Mouse (Mus musculus) heart, postnatal 25 days (tissue): ENCODE measurements around the gene D730048I06Rik. TPM values are rescaled to one million over a fixed set of nuclear protein-coding genes. Genes with fewer than 3 reads are reported as not detected.
"Not testable (repeated sequence)": the region's sequence is repeated elsewhere in the genome, so short reads cannot be mapped to it uniquely, and the experiment has no call there.

Experiments used
- DNase-seq: peaks from one replicate; pipeline ENCODE4 v3.0.0; 2022; ENCODE audit warnings: low spot score
- intact Hi-C: fragments of 180-260 bp; cut with DNase I; formaldehyde crosslinking; loops from one replicate; pipeline ENCODE4 v1.15.1; 2025
- total RNA-seq, 2 experiments: library from RNA; stranded (reverse); gene quantifications; 2 replicates each; pipeline ENCODE4 v1.2.3; 2021

D730048I06Rik gene
- total RNA-seq, result not detected

GRCm38 (mm10) chr9:35790001-35790400, at the start of gene D730048I06Rik, which contains the start of gene Gm27235:
Gene D730048I06Rik, minus strand, starts transcription at chr9:35790112.
Gene Gm27235, minus strand, starts transcription at chr9:35790101.
- no peak for DNase-seq
- intact Hi-C loops, result no loop called here

DNA sequence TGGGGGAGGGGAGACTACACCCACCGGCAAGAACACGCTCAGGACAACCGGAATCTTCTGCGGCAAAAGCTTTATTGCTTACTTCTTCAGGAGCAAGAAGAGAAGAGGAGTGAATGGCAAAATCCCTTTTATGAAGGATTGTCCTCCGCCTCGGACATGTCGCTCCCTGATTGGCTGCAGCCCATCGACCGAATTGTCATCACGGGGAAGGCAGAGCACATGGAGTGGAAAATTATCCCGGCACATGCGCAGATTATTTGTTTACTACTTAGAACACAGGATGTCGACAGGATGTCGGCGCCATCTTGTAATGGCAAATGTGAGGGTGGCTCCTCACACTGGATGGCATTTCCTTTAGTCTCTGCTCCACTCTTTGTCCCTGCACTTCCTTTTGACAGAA, 28.0 kb upstream of the D730048I06Rik start:
- DNase-seq, intact Hi-C loops: not testable (repeated sequence)

DNA sequence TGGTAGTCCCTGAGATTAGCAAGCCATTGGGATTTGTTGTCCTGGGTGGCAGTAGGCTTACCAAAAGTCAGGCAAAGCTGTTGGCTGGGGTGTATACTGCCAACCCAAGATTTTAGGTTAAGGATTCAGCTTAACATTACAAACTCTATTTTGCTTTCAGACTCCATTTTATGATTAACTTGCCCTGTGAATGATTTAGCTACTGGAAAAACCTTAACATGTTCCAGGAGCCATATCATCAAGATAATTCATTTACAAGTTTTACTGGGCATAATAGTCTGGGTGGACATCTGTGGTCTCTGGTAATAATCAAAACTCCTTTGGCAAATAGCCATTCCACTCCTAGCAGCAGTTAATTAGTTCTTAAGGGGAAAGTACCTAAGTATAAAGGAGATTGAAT, 8.2 kb upstream of the D730048I06Rik start:
- no peak for DNase-seq
- intact Hi-C loops, result no loop called here

DNA sequence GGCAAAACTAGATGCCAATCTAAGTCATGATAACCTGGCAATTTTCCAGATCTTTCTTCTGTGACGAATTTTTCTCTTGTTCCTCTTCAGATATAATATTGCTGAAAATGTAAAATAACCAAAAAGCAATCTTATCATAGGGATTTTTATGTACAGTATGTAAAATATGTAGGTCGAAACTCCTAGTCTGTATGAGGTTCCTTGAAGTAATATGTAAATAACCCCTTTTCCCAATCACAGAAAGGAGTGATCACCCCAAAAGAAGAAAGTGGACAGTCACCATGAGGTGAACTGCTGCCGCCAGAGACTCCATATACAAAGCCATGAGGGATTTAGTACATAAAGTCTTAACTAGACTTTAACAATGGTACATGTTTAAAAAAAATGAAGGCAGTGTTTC, 11.9 kb downstream of the D730048I06Rik start, which contains the start of gene Gm17727:
Gm17727 (minus strand) TSS at position 101 of the 400 bp plus-strand sequence.
- DNase-seq, result no peak
- intact Hi-C loops, result no loop called here

GRCm38 (mm10) chr9:35756843-35757242, 33.1 kb downstream of the D730048I06Rik start:
- intact Hi-C loops, result no loop called here
- DNase-seq, result no peak

DNA sequence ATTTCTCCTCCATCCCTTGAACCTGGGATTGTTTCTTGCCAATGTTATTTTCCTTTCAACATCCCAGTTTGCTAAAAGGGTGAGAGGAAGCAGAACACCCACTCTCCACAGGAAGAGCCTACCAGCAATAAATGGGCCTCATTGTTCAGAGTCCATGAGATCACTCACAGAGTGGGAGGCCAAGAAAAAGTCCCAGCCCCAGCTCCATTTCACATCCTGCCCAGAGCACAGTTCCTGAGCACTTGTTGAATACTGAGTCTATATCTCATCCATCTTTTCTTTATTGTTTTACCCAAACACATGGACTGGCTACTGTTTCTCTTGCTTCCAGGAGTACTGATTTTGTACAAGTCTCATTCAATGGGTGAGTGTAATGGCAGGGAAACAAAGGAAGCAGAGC, 49.2 kb downstream of the D730048I06Rik start, which contains the start of gene Gm17677:
Gm17677 (plus strand) TSS at position 301 of the 400 bp plus-strand sequence.
- no peak for DNase-seq
- intact Hi-C loops, result no loop called here

Other genes starting within 250 kb of the D730048I06Rik start
- not detected for gene Ddx25, start 231.6 kb downstream of the D730048I06Rik start, total RNA-seq
- 1 to 10 TPM; 6.6 to 7.5 TPM for gene Pus3, start 231.5 kb downstream of the D730048I06Rik start, total RNA-seq
- not detected for gene Pate2, start 219.8 kb downstream of the D730048I06Rik start, total RNA-seq
- gene Hyls1, start 219.7 kb downstream of the D730048I06Rik start, total RNA-seq, result 1 to 10 TPM; 2.2 to 2.6 TPM
- not detected for gene Pate4, start 178.2 kb downstream of the D730048I06Rik start, total RNA-seq
- not detected for gene Pate3, start 141.9 kb downstream of the D730048I06Rik start, total RNA-seq
- not detected for gene Pate1, start 102.7 kb downstream of the D730048I06Rik start, total RNA-seq
- not detected for gene Gm17677, start 49.1 kb downstream of the D730048I06Rik start, total RNA-seq
- not detected for gene Gm17727, start 12.0 kb downstream of the D730048I06Rik start, total RNA-seq
- gene Gm27235, start within 50 bp of the D730048I06Rik start, total RNA-seq, result not detected
- not detected for gene 9230110F15Rik, start 54.0 kb upstream of the D730048I06Rik start, total RNA-seq
- not detected for gene 9230113P08Rik, start 118.3 kb upstream of the D730048I06Rik start, total RNA-seq